Mouse (Mus musculus) left cerebral cortex, postnatal 4 days (tissue): ENCODE data around the gene Camta1. TPM values are rescaled to one million over a fixed set of nuclear protein-coding genes. Genes with fewer than 3 reads are reported as not detected.
A peak's percentile ranks its signal among the peaks of the same experiment; 100 is the strongest.

Source experiments
- DNase-seq: peaks from one replicate; pipeline ENCODE4 v3.0.0-alpha.2; 2022
- intact Hi-C: fragments of 180-260 bp; cut with DNase I; formaldehyde crosslinking; loops from one replicate; pipeline ENCODE4 v1.15.1; 2025
- total RNA-seq, 2 experiments: library from RNA; stranded (reverse); gene quantifications; 2 replicates each; pipeline ENCODE4 v1.2.3; 2021

Camta1 gene
- total RNA-seq, 2 experiments from 2014 or later = 198 to 204 TPM

DNA sequence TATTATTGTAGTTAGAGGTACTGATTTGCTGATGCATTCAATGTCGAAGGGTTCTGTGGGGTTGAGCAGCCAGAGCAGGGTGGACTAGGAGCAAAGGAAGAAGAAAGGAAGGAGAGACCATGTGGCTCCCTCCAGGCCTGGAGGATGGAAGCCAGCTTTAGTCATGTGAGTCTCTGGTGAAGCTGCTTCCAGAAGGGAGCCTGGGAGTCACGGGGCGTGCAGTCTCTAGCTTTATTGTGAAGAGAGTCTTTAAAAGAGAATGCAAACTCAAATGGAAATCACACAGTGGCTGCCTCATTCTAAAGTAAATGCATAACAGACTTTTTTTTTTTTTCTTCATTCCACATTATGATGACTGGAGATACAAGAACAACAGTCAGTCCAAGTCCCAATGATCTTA lies 450.7 kb downstream of the Camta1 start:
- no peak for DNase-seq
- intact Hi-C loops = no loop called here

DNA sequence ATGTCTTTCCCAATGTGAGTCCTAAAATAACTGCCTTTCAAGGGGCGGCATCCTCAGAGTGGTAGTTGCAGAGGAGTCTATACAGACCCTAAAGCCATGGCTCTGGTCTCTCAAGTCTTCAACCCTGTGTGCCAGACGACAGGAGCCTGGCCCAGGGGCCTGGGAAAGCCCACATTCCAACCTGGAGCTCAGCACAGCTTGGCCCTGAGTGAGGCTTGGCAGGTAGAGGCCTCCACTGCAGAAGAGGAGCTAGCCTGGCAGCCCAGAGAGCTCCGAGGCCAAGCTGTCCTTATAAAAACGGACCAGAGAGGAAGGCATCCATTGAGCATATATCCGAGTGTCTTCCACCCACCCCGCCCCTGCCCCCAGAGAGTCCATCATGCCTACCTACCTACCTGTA lies 452.4 kb downstream of the Camta1 start:
- no peak for DNase-seq
- intact Hi-C loops = no loop called here

DNA sequence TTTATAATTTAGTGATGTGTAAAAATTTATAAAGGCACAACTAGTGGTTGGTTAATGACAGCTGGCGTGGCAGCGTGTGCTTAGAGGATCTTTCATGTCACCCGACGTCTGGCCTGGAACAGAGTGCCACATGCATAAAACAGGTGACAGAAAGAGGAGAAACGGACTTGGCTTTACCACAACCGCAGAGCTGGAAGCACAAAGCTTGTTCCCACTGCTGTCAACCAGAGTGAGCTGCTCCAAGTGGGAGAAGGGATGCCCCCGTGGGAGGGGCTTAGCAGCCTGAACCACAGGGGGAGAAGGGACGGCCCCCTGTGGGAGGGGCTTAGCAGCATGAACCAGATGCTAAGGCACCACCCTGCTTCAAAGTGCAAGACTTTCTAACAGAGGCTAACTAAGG lies 452.9 kb downstream of the Camta1 start:
- intact Hi-C loops = no loop called here
- DNase-seq = peak; percentile 50

DNA sequence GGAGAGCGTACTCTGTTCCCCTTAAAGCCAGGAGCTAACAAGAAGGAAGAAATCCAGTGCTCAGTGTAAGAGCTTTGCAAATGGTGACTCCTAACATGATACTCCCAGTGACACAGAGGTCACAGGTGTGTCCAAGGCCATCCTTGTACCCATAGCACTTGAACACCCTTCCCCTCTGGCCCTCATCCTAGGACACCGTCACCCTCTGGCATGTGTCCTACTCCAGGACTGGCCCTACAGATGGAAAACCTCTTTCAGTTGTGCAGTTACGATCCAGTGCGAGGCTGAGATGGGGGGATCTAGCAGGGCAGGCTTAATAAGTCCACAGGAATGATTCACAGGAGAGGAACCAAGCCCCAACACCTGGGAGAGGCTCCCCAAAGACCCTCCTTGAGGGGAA lies 453.4 kb downstream of the Camta1 start:
- DNase-seq = no peak
- intact Hi-C loops = no loop called here

DNA sequence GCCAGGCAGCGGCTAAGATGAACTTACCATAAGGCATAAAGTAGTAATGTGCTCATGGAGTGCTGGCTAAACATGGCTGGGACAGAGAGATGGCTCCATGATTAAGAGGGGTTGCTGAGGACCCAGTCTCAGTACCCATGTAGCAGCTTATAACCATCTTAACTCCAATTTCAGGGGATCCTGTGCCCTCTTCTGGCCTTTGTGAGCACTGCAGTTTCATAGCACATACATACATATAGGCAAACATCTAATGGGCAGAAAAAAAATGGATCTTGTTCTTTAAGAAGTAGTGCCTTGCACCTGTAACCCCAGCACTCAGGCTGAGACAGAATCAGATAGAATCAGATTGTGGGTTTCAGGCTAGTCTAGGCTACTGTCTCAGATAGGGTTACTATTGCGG lies 454.5 kb downstream of the Camta1 start:
- DNase-seq = no peak
- intact Hi-C loops = no loop called here

DNA sequence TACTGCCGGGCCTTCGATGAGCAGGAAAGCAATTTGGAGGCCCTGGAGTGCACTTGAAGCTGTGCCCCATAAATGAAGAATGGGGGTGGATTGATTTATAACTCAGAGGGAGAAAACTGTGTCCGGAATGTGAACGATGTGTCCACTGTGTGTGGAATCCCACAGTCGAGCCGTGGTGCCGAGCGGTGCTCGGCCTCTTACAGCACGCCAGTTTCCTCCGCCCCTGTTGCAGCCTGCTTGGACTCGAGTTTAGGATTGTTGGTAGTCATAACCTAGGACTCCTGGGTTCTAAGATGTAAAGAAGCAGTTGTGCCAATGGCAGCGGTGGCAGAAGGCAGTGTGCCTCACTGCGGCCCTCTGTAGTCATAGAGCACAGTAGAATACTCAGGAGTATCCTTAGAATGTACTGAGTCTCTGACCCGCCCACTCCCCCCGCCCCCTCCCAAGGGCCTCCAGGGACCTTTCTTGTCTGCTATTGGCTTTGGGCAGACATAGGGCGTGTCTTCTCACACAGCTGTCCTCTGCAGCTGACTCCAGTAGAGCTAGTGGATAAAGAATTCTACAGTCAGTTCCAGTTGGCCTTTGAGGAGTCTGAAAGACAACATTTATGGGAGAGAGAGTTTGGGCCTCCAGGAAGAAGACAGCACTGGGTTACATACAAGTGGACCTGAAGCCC lies 457.0 kb downstream of the Camta1 start:
- no peak for DNase-seq
- intact Hi-C loops = no loop called here

DNA sequence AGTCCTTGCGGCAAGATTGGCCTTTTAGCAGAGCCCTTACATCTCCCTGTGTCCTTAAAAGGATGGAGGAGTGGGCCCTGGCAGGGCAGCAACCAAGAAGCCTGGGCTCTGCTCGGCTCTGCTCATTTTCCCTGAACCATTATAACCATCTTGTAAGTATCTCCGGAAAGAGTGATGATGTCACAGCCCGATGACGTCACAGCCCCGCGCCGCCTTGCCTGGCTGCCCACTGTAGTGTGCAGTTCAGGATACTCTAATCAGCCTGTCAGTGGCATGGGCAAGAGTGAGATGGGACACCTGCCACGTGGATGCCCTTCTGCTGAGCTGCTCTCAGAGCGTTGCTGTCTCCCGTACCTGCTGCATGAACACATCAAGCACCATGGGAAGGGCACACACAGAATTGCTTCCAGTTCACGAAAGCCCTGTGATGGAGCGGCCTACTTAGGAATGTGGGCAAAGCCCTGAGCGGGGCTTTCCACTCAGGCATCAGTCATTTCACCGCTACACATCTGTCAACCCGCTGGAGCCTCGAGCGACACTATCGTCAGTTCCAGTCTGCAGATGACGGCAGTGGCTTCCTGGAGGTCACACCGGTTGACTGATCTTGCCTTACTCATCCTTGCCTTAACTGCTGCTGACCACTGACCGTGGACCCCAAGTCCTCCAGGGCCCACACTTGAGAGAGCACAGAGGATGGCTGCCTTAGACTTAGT lies 459.8 kb downstream of the Camta1 start:
- intact Hi-C loops = no loop called here

DNA sequence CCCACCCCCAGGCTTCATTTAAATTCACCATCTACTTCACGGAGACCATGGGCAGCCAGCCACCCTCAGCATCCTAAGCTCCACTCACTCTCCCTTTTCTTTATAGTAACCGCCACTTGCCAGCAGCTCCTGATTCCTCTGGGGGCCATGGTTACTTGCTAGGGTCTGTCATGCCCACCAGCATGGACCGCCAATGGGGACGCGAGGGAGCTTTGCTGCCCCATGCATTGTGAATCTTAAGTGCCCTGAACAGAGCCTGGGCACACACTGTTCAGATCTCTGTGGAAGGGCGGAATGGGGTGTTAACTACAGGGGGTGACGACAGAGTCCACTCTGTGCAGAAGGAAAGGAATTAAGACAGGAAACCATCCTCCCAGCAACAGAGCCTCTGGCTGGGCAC lies 465.1 kb downstream of the Camta1 start:
- DNase-seq = peak; percentile 17
- intact Hi-C loops = no loop called here

More for the DNA sequence above, 459.8 kb downstream of the Camta1 start:
- DNase-seq = no peak

DNA sequence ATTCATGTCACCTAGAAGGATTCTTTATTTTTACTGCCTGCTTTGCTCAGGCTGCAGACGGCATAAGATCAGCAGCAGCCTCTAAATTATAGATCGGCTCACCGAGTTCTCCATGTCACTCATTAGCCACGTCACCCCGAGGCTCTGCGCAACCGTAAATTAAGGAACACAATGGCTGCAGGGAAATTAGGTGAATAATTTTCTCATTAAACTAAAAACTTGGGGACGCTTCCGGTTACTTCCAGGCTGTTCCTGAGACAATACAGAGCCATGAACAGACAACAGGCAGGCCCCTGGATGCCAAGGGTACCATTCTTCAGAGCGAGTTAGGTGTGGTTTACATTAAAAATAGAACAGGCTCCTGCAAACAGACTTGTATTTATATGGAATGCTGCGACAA lies 472.3 kb downstream of the Camta1 start:
- intact Hi-C loops = no loop called here
- DNase-seq = no peak

DNA sequence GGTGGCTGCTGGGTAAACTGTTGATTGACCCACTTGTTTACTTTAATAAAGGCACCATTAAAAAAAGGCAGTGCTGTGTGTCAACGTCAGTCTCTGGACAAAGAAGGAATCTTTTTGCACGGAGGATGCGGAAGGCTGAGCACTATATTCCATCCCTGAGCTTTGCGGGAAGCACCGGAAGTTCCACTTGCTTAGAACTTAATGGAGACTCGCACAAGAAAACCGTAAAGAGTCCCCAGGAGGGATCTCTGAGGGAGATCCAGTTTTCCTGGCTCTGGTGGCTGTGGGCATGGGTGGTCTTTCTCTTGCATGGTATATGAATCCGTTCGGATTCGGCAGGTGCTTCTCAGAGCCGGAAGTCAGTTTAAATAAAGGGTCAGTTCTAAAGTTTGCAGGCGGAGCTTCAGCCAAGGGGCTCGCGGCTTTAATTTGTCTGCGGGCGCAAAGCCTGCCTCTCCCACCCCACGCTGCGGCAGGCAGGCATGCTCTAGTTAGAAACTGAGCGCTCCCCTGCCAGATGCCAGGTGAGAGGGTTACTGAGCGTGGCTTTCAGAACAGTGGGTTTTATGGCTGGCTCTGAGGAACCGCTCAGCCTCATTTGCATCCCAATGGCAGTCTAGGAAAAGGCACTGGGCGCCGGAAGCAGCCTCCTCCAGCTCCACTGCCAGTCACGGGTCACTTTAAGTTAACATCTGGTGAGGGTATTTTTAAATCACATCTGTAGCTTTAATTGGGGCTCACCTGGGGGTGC lies 474.8 kb downstream of the Camta1 start:
- intact Hi-C loops = no loop called here
- DNase-seq = peak; percentile 21

DNA sequence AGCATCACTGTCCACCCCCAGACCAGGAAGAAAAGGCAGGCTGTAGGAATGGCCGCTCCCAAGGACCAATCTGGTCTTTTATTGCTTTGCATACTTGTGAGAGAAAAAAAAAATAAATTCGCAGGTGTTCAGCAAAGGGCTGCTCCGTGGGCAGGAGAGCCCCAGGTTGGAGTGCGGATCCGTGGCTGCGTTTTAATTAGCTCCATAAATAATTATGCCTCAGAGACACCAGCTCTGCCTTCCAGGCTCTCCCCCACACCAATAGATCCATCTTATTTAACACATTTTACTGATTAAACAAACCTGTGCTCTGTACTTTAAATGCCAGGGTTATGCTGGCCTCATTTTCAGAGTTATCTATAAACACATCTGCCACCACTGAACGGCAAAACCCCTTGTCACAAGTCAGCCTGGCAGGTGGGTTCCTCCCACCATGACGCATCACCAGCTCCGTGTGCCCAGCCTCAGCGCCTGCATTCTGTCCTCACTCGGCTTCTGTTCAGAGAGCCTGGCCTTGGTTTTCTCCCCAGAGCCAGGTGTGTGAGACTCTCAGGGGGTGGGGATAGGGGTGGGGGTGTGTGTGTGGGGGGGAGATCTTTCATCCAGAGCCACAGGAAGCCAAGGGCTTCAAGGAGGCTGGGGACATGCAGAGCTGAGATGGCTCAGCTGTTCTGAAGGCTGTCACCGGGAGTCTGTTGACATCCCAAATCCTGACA lies 475.5 kb downstream of the Camta1 start:
- intact Hi-C loops = no loop called here
- no peak for DNase-seq

DNA sequence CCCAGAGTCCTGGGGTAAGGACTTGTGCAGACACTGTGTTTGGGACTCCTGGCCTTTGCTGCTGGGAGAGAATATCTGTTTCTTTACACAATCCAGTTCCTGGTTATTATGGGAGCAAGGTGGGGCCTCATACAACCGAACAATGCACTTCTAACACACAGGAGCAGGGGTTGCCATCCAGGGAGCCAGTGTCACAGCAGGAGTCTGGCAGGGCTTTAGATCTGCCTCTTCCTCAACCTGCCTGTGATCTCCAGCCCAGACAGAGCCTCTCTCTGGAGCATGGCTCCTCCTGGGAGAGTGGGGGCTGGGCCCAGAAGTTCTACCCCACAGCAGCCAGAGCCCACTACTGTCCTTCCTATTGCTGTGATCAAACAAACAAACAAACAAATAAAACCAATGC lies 483.9 kb downstream of the Camta1 start:
- intact Hi-C loops = no loop called here
- no peak for DNase-seq

DNA sequence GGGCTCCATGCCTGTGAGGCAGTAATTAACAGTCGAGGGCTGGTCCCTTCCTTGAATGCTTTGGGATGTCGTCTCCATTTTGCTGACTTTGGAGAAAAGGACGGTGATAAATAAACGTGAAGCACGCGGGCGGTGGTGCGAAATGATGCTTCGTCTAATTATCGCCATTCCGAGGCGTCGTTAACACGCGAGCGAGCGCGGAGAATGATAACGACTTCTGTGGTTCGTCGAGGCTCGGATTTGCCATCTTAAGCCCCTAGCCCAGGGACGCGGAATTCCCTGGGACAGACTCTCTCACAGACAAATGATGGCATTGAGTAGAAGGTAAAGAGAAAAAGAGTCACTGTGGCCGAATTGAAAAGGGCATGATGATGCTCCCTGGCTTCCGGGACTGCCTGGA lies 485.4 kb downstream of the Camta1 start:
- DNase-seq = no peak
- intact Hi-C loops = no loop called here

DNA sequence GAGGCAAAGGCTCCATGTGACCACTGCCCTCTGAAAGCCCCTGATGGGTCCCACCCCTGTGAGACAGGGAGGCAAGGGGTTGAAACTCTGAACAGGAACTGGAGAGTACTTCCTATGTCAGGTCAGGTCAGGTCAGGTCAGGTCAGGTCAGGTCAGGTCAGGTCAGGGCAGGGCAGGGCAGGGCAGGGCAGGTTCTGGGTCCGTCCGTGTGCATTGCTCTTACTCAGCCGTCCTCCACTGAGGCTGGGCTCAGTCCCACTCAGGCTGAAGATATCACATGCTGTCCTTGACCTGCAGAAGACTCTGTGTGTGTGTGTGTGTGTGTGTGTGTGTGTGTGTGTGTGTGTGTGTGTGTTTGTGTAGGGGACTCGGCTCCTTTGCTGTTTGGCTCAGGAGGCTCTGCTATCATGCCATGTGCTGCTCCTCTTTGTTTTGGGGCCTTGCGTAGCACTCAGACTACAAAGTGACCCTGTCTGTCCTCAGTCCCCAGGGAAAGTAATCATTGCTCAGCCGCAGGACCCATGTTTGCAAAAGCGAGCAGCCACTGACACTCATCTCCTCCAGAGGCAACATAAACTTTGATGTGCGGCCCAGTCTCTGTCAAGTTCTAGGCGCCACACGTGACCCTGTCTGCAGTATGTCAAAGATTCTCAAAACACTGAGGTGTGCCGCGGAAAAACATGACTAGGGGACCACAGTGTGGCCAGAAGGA lies 488.7 kb downstream of the Camta1 start:
- DNase-seq = no peak
- intact Hi-C loops = no loop called here

DNA sequence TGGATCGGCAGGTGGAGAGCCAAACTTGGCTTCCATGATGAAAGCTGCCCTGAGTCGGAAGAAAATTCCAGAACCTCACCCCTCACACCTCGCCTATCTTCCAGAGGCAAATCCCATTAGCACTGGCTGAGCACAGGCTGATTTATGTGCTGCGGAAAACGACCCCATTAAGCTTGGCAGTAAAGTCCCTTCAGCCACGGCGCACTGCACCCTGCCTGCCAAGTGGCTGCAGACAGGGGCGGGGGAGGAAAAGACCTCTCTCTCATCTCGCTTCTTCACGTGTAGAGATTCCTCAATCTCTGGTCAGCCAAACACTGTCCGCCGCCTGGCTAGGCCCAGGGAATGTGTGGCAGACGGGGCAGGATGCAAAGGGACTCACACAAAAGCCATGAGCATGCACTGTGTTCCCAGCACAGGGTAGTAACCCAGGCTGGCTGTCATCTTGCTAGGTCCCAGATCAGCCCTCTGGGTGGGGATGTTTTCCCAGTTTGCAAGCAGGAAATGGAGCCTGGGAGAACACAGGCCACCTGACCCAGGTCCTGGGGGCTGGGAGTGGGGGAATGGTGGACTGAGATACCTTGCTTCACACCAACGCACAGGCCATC lies 494.6 kb downstream of the Camta1 start:
- DNase-seq = no peak
- intact Hi-C loops = no loop called here

DNA sequence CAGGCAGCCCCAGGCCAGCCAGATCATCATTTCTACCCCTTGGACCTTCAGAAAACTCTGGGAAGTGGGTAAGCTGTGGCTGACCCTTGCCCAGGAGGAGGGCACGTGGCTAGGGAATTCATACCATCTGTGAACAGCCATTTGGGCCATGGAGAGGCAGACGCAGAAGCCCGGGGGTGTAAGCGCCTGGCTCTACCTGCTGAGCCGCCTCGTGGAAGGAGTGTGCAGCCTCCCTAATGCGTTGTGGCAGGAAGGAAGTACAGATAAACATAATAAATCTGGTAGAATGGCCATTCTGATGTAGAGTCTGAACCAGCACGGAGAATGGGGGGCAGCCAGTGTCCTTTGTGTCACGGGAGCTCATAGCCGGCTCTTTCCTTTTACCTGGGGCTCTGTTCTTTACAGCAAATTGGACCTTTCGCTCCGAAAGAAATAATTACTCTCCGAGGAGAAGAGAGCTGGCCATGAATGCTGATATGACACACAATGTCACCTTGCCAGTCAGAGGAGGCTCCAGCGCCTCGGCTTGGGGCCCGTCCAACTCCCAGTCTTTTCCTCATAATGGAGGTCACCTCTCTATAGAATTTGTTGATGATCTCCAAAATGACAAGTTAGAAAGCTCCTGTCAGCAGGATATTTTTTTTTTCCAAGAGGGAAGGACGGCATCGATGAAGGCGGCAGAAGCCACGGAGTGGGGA lies 500.6 kb downstream of the Camta1 start:
- intact Hi-C loops = no loop called here
- no peak for DNase-seq

DNA sequence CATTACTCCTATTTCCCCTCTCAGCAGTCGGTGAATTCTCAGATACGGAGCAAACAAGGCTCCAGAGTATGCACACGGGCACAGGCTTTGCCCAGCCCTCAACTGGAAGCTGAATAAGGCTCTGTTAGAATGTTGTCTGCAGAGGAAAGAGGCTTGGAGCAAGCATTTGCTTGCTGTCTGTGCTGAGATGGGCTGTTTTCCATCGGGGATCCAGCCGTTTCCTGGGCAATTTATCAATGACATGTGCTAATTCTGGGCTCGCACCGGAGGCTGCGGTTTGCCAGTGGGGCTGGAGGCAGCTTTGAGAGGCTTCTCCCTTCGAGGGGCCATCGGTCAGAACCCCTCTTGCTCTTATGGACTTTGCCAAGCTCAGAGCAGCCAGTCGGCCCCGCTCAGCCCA lies 506.2 kb downstream of the Camta1 start:
- DNase-seq = no peak
- intact Hi-C loops = no loop called here

DNA sequence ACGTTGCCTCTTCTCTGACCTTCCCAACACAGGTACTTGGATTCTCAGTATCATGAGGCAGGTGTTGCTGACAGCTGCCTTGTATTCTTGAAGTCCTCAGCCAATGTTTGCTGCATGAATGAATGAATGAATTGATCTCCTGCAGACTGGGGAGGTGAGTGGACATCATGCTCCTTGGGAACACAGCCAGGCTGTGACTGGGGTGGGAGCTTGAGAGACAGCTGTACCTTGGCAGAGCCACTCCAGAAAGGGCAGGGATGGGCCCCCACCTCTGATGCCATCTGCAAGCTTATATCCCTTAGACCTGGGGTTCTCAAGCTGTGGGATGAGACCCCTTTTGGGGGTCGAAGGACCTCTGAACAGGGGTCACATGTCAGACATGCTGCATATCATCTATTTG lies 508.9 kb downstream of the Camta1 start:
- DNase-seq = peak; percentile 53
- intact Hi-C loops = no loop called here

DNA sequence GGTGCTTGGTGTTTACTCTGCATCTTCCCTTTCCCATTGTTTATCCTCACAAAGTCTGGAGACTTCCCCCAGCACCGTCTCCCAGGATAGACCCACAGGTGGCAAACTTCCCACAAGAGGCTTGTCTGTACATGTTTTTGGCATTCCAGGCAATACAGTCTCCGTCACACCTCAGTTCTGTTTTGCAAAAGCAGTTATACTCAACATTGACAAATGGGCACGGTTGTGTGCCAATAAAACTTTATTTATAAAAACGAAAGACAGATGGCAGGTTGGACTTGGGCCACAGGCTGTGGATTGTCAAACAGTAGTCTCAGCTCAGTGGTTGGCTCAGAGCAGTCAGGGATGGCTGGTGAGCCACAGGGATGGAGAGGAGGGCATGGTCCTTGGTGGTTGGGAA lies 509.4 kb downstream of the Camta1 start:
- intact Hi-C loops = no loop called here
- no peak for DNase-seq

DNA sequence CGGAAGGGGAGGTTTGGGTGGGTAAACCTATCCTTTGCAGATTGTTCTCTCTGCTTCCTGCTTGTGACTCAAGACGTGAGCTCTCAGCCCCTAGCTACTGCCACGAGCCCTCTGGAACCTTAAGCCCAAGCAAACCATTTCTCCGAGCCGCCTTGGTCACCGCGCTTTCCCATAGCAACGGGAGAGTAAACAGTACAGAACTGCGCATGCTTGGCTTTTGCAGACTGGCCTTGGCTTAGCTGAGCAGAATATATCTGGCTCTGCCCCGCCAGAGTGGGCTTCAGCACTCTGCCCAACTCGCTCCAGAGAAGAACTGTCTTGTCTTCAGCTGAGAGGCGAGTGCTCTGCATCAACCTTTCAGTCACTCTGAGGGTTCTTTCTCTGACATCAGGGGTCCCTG lies 509.9 kb downstream of the Camta1 start:
- peak; percentile 31 for DNase-seq
- intact Hi-C loops = no loop called here
